Mouse (Mus musculus): ENCODE measurements at regions not wholly inside any gene's neighbourhood (a gene's known extent, or its start where the extent isn't known, plus 50 kb on each side); places are given as distances from the start of the nearest gene placed in this dataset.
A peak's percentile ranks its signal among the peaks of the same experiment; 100 is the strongest.

DNA sequence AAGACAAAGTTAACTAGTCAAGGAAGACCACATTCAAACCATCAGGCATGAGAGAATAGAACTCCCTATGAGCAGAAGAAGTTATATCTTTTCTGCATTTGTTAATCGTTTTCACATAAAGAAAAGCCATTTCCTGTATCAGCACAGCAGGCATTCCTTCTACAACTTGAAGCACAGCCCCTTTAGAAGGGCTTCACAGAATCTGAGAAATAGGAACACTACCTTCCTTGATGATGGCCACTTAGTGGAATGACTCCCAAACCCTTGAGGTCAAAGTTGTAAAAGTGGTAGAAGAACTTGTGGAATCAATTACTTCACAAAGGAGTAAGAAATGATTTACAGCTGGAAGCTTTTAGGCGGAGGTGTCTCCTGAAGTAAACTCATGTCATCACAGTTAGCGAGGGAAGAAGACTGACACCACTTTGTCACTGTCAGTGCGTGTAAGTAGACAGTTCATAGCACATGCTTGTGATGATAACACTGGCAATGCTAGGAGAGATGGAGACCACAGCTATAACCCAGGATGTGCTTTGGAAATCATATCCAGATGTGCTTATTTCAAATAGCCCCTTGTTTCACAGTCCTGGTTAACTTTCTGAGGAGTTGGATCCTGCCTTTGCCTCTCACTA lies 580.3 kb downstream of the Kctd12 start:
- DNase-seq (ENCODE audit: low spot score) = no peak

DNA sequence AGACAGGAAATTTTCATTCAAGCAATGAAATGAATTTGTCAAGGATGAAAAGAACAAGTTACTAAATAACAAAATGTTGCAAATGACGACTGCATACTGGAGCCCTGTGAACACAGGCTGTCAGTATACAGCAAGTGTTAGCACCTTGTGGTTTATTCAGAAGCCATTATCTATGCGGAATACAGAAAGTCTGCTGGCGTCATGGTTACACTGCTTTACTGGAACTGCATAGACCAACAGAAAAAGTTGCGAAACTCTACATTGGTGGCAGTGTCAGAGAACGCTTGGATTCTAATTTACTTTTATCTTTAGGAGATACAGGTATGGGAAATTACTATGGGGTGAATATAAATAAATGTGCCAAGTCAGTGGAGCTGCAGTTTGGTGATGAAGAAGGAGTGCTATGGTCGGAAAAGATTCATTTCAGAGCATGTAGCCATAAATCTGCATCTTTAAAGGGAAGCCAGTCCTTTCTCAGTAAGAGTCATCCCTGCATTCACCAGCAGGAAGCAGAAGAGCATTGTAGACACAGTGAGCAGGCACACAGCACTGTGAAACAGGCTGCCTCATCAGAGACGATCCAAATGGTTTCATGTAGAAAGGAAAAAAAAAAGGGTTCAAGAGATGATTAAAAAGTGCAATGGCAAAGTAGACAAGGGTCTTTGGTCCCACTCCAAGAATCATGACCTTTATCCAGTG lies 586.3 kb downstream of the Kctd12 start:
- DNase-seq (ENCODE audit: low spot score) = no peak

DNA sequence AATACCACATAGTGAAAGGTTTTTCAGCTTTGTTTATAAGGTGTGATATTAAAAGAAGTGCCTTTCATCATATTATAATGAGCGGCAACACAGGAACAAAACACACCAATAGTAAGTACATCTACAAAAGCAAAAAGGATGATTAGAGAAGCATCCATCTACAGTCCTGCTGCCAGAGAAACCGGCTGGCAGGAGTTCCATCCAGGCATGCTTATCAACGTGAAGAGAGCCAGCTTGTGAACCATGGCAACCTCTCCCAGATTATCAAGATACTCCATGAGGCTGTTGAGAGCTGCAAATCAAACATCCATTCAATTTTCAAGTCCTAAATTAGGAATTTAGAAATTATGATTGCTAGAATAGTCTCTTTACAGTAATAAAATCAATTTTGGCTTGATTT lies 590.1 kb downstream of the Kctd12 start:
- no peak for DNase-seq (ENCODE audit: low spot score)

DNA sequence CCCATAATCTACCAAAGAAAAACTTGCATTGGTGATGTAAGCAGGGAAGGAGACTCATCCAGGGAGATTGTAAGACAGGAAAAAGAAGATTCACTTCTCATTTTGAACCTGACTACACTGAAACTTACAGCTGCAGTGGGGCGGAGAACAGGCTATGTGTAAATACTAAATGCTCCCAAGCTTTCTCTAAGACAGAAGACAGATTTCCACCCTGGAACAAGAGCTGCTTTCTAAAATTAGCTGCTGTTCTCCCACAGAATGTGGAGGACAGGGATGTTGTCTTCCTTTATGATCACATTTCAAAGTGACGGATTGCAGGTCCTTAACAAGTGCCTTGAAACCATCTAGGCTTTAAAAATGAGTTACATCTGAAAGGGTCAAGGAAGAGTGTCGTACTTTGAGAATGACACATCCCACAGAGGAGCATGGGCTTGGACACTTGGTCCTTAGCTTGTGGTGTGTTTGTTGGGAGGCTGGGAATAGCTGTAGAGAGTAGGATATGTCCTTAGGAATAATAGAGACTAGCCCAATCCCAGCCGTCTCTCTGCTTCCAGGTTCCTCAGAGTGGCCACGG lies 609.4 kb downstream of the Kctd12 start:
- DNase-seq (ENCODE audit: low spot score) = no peak

DNA sequence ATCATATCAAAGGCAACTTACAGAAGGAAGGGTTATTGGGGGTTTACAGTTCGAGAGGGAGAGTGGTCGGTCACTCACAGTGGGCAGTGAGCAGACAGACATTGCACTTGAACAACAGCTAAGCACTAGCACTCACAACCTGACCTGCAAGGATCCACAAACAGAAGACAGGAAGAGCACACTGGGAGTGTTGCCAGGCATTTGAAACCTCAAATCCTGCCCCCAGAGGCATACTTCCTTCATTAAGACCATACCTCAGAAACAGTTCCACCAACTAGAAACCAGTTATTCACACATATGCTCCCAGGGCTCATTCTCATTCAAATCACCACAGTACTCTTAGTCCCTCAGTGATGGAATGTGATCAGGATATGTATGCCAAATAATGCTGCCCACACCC lies 620.8 kb downstream of the Kctd12 start:
- DNase-seq (ENCODE audit: low spot score) = no peak

DNA sequence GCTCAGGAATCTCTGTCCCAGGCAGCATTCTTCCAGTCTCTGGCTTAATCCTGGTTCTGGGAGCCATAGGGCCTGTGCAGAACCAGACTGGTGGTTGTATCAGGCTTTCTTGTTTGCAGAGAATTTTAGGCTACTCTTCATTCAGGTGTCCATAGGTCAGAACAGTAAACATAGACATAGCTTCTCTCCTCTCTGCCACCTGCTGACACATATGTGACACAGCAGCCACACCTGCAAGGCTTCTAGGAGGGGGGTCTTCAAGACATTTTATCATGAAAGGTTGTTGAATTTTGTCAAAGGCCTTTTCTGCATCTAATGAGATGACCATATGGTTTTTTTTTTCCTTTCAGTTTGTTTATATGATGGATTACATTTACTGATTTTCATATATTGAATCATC lies 599.7 kb downstream of the Lmo7 start:
- no peak for DNase-seq (ENCODE audit: low spot score)

DNA sequence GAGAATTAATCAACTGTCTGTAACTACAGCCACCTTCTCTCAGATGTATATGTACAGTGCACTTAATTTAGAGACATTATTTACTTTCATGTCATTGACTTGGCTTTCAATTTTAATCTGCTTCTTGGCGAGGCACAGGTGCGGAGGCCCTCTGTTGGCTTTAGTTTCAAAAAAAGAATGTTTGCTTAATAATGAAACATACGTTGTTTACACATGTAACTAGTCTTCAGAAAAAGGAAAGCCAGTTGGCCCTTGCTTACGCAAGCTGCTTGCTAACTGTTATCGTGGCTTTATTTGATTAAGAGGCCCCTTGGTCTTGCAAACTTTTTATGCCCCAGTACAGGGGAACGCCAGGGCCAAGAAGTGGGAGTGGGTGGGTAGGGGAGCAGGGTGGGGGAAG lies 576.6 kb downstream of the Lmo7 start:
- no peak for DNase-seq (ENCODE audit: low spot score)

DNA sequence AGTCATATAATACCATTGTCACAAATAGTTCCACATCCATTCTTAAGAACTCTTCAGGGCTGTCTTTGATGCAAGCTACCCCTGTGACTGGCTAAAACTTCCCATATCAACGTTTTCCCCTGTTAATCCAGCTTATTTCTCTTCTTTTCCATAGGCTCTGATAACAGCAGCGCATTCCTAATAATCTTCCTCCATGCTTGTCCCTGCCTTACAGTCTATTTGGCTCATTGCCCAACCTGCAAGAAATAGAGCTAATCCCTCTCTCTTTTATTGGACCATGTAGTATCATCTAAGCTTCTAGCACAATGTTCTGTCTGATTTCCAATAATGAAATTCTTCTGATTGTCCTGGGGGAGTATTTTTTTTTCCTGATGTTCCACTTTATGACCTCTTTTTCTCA lies 573.1 kb downstream of the Lmo7 start:
- no peak for DNase-seq (ENCODE audit: low spot score)

DNA sequence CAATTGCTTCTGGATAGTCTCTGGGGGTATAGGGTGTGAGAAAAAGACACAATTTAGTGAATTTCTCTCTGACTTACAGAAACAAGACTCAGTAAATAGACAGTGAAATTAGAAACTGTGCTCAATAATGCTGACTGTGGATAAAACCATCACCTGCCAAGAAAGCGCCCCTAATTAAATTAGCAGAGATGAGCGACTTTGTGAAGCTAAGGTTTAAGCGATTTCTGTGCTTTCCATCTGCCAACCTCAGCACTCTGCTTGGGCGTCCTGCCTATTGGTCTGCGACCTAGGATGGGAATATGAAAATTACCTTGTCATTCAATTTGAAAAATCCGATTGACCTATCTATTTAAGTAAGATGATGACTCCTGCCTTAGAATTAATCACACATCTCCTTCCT lies 570.5 kb downstream of the Lmo7 start:
- no peak for DNase-seq (ENCODE audit: low spot score)

DNA sequence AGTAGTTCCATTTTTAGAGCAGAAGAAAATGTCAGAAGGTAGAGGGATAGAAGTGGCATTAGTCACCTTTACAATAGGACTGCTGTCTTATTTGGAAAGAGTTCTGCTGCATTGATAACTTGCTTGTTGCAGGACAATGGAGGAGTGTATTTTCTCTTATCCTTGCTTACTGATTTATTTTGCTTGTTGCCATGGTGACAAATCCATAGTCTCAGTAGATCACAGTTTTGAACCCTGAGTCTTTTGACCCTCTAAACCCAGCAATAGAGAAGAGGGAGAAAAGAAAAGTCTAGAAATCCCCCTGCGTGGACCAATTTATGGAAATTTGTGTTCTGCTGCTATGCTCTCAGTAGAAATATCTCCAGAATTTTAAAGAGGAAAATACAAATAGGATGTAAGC lies 561.6 kb downstream of the Lmo7 start:
- DNase-seq (ENCODE audit: low spot score) = no peak

DNA sequence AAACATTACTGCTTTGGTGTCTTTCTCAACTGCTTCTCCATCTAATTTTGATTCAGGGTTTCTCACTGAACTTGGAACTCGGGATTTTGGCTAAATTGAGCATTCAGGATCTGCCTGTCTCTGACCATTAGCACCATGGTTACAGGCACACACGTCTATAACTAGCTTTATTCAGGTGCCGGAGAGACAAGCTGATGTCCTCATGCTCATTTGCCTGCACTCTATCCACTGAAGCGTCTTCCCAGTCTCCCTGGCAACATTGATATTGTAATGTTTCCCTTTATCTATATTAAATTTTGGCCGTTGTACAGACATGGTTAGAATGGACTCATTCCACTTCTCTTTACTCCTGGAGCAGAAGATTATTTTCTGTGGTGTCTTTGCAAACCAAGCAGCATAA lies 520.3 kb downstream of the Lmo7 start:
- peak; percentile 4 for DNase-seq (ENCODE audit: low spot score)

DNA sequence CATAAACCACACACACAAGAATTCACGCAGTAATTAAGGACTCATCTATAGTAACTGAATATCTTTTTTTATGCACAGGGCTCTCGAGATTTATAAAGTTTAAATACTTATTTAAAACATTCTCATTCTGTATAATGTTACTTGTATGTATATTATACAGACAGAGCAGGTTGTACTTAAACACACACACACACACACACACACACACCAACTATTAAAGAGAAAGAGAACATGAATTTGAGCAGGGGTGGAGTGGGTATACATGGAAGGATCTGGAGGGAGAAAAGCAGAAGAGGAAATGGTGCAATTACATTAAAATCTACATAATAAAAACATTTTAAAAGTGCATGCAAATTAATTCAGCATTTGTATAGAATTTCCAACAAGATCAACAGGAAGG lies 518.8 kb downstream of the Lmo7 start:
- no peak for DNase-seq (ENCODE audit: low spot score)

DNA sequence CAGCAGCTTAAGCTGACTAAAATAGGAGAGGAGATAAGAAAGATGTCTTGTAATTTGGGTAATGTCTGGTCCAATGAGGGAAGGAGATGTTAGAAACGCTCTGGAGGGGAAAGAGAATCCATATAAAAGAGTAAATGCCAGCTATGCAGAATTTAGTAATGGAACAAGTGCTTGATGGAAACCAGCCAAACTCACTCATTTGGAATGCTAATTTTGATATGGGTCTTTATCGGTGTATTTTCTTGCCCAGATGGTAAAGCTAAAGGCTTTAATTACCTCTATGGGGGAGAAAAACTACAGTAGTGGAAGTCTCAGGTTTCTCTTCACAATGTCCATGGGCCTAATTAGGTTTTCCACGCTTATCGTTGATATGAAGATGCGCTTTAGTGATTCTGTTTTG lies 518.3 kb downstream of the Lmo7 start:
- DNase-seq (ENCODE audit: low spot score) = no peak

DNA sequence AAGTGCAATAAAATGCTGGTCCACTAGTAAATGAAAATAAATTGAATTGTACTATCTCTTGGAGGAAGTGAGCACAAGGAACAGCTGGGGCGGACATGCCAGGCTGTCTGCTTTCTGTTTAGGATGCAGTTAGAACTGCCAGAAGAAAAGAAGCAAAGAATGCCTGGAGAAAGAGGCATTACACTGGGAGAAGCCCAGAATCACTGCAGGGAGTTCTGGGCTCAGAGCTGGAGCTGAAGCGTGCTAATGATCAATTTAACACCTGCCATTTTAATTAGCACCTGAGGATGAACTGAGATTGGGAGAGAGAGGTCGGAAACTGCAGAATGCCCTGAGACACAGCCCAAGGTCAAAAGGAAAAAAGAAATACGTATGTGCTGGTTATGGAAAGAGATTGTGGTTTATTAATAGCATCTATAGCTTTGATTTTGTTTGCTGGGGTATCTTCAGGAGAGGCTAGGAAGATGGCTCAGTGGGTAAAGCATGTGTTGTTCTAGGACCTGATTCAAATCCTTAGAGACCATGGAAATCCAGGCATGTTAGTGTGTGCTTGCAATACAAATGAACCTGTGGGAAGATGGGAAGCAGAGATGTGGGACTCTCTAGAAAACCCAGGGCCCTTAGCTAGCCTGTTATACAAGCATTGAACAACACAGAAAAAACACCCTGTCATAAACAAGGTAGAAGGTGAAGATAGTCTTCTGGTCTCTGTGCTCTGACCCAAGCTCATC lies 514.2 kb downstream of the Lmo7 start:
- no peak for DNase-seq (ENCODE audit: low spot score)

DNA sequence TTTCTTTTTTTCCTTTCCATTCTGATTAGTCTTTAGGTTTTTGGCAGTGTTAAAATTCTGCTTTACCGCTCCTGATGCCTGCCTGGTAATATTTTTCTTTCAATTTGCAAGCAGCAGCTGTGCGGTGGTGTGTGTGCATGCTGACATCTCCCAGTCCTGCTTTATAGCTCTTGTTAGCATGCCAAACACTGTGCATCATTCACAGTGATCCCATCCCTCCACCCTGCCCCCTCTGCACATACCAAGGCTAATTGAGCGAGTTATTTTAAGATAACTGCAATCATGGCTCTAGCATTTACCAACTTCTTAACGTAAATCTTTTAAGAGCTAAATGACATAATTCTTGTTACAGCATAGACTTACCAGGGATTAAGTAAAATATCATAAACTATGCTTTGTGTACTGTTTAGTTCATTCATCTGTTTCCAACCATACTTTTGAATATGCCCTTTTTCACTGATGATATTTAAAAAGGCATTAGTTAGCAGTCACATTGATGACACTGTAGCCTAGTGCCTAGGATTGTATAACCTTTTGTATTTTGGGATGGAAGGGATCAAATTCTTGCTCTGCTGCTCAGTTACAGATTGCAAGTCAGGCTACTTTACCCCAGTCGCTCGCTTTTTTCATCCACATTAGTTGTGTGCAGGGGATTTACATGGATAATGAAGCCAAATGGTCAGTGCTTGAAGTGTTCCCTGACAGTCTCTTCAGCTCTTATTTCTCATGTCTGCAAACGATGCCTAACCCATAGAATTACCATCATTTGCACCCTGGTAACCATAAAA lies 487.0 kb downstream of the Lmo7 start:
- peak; percentile 11 for DNase-seq (ENCODE audit: low spot score)

DNA sequence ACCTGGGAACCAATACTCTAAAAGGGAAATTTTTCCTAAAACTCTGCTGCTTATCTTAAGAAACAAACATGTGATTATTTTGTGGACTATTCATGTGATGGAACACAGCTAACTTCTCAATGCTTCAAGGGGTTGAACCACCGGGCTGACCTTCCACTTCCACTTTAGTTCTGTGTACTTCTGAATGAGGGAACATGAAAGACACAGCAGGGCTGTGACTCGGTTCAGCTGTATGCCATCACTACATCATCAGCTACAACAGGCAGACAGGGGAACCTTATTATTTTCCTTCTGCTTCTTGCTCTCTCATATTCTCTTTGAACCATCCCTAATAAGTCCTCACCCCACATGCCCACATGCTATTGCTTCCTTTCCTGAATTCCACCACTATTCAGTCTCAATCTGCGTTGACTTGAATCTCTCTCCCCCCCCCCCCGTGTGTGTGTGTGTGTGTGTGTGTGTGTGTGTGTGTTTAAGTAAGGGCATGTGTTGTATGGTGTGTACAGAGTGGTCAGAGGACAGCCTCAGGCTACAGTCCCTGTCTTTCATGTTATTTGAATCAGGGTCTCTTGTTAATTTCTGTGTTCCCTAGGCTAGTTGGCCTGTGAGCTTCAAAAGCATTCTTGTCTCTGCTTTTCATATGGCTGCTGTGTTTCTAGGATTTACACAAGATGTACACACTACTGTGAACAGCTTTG lies 485.7 kb downstream of the Lmo7 start:
- no peak for DNase-seq (ENCODE audit: low spot score)

DNA sequence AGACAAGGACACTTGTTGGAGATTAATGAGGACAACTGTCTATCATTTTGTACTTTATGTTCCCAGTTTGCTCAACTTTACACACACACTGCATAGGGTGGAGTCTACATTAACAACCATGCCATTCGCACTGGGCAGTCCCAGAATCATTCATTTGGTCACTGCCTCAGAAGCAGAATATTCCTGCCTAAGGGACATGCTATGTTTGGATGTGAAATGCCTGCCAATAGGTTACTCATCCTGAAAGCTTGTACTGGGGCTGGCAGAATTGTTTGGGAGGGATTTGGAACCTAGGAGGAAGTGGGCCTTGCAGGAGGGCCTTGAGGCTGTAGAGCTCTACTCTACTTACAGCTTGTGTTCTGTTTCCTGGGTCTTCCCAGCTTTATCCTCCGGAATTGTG lies 482.3 kb downstream of the Lmo7 start:
- no peak for DNase-seq (ENCODE audit: low spot score)

DNA sequence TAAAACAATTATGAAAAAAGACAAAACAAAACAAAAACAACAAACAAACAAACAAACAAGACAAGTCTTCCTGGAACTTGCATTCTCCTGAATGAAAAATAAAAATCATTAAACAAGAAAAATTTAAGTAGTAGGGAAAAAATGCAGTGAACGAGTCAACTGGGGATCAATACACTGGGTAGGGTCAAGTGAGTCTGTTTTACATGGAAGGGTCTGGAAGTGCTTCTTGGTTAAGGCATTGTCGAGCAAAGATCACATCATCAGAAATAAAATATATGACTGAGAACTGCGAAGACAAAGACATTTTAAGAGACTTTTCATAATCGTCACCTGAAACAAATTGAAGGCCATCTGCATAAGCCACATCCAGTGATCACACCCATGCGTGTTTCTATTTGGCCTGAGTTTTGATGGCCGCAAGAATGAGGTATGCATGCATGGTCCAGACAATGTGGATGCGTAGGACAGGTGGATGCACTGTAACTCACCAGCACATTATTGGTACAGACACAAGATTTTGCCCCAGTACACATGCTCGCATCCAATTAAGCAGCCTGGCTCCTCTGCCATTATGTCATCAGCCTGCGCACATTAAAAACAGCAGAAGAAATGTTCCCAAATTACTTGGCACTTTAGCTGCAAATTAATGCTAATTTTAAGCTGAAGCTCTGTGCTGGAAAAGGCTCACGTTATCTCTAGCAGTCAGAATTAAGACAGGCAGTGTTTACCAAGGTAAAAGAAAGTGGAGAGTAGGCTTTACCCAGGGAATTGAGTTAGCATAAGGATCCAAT lies 475.3 kb downstream of the Lmo7 start:
- DNase-seq (ENCODE audit: low spot score) = no peak

DNA sequence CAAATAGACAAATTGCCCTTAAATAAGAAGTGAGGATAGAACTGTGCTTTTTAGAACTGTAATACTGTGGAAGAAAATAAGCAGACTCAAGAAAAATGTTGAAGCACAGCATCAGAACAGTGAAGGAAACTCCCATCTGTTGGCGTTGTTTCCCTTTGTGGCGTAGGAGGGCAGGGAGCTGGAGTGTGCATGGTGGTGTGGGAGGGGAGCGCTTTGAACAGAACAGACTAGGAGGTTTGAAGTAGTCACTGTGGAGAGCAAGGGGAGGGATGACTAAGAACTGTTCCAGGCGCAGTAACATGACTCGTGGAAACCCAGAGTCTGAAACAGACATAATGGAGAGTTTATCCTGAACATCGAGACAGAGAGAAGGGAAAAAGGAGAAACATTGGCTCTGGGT lies 469.7 kb downstream of the Lmo7 start:
- no peak for DNase-seq (ENCODE audit: low spot score)

DNA sequence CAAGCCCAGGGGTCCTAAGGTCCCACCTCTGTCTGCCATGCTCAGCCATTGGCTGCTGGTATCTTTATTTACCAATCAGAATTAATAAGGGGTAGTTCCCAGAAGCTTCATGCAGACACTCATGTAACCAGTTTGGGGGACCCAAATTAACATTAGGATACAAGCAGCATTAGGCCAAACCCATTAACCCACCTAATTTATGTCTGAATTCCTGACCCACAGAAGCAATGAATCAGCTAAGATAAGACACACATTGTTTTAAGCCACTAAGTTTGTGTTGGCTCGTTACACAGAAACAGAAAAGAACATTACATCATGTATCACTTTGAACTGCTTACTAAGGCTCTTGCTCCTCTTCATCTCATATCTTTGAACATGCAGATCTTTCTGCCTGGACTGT lies 461.0 kb downstream of the Lmo7 start:
- DNase-seq (ENCODE audit: low spot score) = no peak

DNA sequence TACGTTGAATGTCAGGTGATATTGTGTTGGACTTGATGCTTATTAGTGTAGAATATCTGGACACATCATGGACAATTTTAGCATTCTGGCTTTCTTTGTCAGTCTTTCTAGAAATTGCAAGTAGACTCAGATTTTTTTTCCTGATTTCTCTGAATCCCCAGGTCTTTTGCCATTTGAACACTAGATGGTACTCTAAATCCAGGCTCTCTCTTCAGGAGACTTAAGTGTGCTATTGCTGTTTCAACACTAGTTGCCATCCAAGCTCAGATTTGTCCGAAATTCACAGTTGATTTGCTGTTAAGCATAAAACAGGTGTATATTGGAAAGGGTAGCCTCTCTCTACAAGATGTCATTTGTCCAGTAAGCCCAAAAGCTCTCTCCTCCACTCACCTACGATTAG lies 451.5 kb downstream of the Lmo7 start:
- DNase-seq (ENCODE audit: low spot score) = peak; percentile 4

Measured in retina, embryonic 14.5 days (tissue).